Mouse (Mus musculus): Measurements from ENCODE around the gene Hist2h2ac.
"Not testable (repeated sequence)": the region's sequence is repeated elsewhere in the genome, so short reads cannot be mapped to it uniquely, and the experiment has no call there.

The Hist2h2ac gene

DNA sequence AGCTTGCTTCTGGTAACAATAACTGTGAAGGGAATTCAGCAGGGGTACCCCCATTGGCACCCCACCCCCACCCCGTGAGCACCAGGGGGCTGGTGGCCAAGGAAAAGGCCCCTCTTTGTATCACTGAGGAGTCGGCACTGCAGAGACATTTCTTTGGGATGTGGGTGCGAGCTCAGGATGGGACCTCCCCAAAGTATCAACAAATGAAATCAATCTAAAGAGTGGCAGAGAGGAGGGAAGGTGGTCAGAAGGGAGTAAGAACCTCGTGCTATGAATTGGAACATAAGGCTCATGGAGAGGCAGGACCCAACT, 28.3 kb upstream of the Hist2h2ac start:
- in situ Hi-C loops (cut with MseI, MboI): no loop called here

GRCm38 (mm10) chr3:96248141-96249033, 27.7 kb upstream of the Hist2h2ac start:
- in situ Hi-C loops (cut with MseI, MboI): no loop called here

- in situ Hi-C loops (cut with MseI, MboI): no loop called here
Measured at GRCm38 (mm10) chr3:96247356-96248140, 26.9 kb upstream of the Hist2h2ac start.

- in situ Hi-C loops (cut with MseI, MboI): not testable (repeated sequence)
Measured at GRCm38 (mm10) chr3:96246427-96246856, 25.8 kb upstream of the Hist2h2ac start, which contains the start of gene Hist2h3c1. Hist2h3c1 (plus strand) TSS chr3:96246685.

DNA sequence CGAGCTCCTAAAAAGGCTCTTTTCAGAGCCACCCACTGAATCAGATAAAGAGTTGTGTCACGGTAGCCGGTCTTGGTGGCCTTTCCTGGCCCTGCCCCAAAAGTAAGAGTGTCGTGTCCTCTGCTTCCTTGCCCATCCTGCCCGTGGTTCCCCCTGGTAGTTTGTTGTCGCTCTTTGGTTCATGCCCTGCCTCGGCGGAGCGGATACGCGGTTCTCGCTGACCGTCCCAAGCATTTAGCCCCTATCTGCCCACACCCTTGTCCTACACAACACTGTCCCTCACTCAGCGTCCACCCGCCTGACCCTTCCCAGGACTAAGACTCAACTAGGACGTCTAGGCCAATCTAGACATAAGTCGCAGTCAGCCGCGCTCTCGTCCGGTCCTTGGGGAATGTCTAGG, 25.3 kb upstream of the Hist2h2ac start:
- in situ Hi-C loops (cut with MseI, MboI): not testable (repeated sequence)

- in situ Hi-C loops (cut with MseI, MboI): not testable (repeated sequence)
Measured at GRCm38 (mm10) chr3:96245003-96245886, 24.6 kb upstream of the Hist2h2ac start, which contains the start of gene Hist2h2aa1. Hist2h2aa1 (plus strand) TSS chr3:96245497.

DNA sequence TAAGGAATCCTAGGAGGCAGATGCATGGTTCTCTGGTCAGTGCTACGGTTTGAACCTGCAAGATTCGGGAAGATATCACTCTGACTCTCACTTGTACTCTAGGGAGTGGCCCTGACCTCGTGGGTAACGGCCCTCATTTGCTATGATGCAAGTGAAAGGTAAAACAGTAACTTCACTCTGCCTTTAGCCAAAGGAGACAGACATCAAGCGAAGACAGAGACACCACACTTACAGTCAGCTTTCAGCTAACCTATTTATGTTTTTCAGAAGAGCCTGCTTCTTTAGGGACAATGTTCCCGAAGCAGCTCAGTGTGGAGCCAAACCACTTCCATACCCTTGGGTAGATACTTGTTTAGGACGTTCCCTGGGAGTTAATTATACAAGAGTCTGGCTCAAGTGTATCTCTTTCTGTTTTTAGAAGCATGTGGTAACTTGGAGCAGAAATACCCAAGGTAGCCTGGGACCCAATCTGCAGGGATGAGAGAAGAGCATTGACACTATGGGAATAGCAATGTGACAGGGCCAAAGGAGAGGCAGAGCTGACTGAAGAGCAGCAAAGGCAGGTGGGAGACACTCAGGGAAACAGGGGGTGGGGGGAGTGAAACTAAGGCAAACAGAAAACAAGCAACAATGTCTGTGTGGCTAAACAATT, 23.4 kb upstream of the Hist2h2ac start:
- in situ Hi-C loops (cut with MseI, MboI): no loop called here

- in situ Hi-C loops (cut with MseI, MboI): no loop called here
Measured at GRCm38 (mm10) chr3:96240799-96241197, 20.1 kb upstream of the Hist2h2ac start.

GRCm38 (mm10) chr3:96239949-96240798, 19.5 kb upstream of the Hist2h2ac start, which contains the start of gene Hist2h2aa2:
Hist2h2aa2 (minus strand) TSS chr3:96240276.
- in situ Hi-C loops (cut with MseI, MboI): not testable (repeated sequence)

DNA sequence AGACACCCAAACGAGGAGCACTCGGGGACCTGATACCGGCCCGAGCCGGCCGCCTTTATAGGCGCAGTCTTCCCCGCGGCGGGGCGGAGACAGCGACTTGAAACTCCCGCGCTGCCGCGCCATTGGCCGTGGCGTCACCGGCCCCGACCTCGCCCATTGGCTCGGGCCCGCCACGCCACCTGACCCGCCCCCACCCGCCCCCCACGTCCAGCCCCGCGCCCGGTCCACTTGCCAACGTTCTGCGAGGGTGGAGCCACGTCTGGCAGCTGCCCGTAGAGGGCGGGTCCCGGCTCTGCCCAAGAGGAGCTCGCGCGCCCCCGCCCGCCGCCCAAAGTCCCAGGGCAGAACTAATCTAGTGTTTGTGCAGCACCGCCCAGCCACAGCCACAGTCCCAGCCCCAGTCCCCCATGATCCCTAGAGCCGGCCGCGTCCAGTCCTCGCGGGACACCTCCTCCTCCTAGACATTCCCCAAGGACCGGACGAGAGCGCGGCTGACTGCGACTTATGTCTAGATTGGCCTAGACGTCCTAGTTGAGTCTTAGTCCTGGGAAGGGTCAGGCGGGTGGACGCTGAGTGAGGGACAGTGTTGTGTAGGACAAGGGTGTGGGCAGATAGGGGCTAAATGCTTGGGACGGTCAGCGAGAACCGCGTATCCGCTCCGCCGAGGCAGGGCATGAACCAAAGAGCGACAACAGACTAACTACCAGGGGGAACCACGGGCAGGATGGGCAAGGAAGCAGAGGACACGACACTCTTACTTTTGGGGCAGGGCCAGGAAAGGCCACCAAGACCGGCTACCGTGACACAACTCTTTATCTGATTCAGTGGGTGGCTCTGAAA, 18.5 kb upstream of the Hist2h2ac start, which contains the start of gene Hist2h3c2:
Gene Hist2h3c2 (minus strand): TSS at position 174 of the 840 bp plus-strand sequence.
- in situ Hi-C loops (cut with MseI, MboI): not testable (repeated sequence)

DNA sequence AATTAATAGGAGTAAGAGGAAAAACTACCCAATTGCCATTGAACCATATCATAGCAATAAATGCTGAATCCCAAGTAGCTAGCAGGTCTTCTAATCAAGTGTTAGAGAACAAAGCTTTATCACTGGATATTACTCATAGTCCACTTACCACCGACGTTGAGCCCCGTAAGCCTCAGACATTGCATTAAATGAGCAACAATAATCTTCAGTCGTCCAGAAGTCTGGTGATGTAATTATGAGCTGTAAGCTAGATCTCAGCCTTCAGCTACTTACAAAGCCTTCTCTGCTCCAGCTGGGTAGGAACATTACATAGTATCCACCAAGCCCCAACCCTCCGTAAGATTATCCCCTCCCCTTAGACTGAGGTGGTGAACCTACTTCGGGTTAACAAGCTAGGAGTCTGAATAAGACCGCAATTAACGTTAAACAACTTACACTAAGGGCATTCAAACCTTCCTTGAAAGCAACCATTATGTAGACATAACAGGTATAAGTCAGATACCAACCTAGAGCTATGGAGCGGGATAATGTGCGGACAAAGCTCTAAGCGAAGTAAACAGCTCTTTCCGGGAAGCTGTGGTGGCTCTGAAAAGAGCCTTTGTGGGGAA, 17.3 kb upstream of the Hist2h2ac start:
- in situ Hi-C loops (cut with MseI, MboI): no loop called here

DNA sequence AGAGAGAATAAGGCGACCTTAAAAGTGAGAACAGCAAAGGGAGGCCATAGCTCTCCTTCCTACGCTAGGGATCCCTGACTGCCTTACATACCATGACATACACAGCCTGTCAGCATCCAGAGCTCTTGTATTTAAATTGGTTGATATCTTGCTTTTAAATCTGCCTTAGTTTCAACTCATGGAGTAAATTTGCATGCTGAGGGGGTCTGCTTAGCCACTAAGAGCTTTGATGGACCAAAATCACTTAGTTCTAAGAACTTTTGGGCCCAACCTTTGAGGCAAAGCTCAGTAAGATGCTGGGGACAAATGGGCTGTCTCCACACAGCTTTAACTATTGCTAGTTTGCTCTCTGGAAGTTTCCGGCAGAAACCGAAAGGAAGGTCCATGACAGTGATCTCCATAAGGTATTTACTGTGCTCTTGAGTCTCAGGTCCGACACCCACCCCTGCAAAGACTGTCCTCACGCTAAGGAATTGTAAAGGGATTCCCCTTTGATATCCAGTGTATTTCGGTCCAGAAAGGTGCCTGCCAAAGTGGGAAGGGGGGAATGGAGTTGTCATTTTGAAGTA, 16.7 kb upstream of the Hist2h2ac start:
- in situ Hi-C loops (cut with MseI, MboI): no loop called here

- in situ Hi-C loops (cut with MseI, MboI): no loop called here
Measured at GRCm38 (mm10) chr3:96236834-96237334, 16.2 kb upstream of the Hist2h2ac start.

DNA sequence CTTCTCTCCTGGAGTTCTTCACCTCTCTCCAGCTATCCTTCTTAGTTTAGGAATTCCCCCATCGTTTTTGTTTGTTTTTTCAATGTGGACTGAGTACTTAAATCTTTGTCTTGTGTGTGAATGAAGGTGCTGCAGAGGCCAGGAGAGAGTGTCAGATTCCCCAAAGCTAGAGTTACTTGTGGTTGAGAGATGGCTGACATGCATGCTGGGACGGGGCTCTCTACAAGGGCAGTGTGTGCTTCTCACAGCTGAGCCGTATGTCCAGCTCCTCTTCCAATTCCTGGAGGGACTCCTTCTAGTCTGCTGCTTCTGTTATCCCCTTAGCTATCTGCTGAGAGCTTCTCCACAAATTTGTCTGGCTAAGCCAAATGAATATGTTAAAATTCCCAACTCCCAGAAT, 15.2 kb upstream of the Hist2h2ac start:
- in situ Hi-C loops (cut with MseI, MboI): no loop called here

DNA sequence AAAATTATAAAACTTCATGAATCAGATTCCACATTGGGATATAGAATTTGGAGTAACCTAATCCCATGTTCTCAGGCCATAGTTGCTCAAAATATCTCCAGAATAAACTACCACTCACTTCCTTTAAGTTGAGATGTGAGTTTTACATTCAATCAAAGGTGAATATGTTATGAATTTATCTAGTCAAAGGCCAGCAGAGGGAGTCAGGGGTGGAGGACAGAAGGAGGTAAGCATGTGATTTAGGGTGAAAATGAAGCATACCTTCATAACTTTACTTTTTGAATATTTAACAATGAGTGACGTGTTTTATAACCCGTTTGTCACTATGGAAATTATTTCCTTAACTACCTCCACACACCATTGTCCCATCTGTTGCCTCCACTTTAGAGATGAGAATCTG, 14.2 kb upstream of the Hist2h2ac start:
- in situ Hi-C loops (cut with MseI, MboI): no loop called here

DNA sequence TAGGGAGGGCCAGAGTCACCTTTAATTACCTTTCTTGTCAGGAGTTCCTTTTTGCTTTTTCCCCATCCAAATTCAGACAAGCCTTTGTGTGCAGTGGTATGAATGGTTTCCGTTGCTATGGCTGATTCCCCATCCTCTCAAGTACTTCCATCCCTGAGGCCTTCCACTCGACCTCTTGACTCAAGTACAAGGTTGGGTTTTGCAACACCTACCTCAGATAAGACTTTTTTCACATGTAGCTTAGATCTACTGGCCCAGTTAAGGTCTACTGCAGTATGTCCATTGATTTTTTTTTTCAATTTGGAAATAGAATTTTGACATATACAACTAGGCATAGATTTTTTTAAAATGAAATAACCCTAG, 11.1 kb upstream of the Hist2h2ac start:
- in situ Hi-C loops (cut with MseI, MboI): no loop called here

DNA sequence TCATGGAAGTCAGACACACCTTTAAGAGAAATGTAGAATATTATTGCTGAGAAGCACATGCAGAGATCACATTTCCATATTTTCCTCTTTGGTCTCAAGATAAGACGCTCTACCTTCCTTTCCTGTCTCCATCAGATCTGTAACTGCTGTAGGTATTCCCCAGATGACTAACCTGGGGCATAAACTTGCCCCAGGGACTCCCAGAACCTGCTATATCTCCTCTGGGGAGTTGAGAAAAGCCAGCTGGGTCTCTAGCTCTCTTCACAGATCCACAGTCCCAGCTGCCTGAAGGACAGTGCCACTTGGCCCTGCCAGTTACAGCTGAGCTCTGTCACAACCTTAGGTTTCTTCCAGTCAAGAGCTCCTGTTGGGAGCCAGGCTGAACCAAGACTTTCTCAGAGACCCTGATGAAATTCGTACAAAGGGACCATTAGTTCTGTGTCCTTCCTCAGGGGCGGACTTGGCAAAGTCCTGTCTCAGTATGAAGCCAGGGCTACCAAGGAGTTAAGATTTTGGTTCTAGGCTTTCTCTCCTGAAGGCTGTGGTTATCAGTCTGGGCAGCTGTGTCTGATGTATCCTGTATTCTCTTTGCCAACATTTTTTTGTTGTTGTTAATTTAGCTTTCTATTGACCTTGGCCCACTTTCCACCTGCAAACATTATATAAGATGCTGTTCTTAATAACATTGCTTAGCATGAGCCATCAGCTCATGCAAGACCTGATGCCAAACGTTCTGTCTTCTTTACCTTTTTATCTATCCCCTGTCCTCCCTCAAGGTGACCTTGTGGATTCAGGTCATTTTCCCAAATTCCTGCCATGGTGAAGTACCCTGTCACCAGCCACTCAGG, 10.5 kb upstream of the Hist2h2ac start:
- in situ Hi-C loops (cut with MseI, MboI): no loop called here
